Mouse (Mus musculus) liver, adult 2 months (tissue): ENCODE results near the gene Mfn2.

Experiments
- CTCF ChIP-seq: fragments of 200-500 bp; IDR thresholded peaks from 2 replicates; pipeline ENCODE4 v1.5.1; 2011; ENCODE audit warnings: low read depth, low read length, control low read depth
- POLR2A ChIP-seq: fragments of 200-500 bp; IDR thresholded peaks from 2 replicates; pipeline ENCODE4 v1.6.1; 2011; ENCODE audit warnings: low read length, control low read depth; ENCODE audit not compliant: insufficient read depth; ENCODE audit errors: extremely low read depth

DNA sequence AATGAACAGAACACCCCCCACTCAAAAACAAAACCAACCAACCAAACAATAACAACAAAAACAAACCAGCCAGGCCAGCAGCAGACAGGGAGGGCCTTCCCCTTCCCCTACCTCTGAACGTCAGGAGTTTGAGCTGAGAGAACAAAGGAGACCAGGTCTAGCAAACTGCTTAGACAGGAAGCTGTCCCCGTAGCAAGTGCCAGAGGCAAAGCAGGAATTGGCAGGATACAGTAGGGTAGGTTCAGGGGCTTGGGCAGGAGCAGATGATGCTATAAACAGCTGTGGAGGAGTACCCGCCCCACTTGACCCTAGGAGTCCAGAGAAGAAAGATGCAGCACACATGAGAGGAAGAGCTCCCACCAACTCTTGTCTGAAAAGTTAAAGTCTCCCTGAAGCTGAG lies 29.6 kb upstream of the Mfn2 start:
- TF ChIP-seq CTCF (no peak), POLR2A (no peak)
